Mouse (Mus musculus): ENCODE data around the gene Klf15.

DNA sequence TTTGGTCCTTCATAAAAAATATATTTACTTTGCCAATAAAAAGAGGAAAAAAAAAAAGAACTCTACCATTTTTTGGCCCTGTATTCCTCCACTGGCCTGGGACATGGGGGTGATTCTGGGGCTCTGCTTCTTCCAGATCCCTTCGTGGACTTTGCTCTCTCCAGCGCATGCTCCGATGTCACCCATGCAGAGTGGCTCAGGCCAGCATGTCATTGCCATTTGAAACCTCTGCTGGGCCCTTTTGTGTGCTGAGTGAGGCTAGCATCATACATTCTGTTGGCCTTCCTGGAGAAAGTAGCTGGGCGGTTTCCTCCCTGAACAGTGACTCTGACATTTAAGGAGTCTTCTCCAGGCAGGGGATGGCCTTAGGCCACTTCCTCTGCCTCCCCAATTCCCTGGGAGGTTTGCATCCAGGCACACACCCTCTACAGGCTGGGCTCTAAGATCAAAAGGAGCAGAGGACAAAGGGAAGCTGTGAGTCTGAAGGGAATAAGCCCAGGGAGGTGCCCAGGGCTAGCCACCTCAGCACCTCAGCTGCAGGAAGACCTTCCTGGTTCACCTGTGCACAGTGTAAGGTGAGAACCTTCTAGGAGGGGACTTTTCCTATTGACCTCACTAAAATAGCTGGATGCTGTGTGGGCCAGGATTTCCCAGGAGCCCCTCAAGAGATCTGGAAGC, 12.9 kb downstream of the Klf15 start:
- no peak for TF ChIP-seq POLR2A (IDR thresholded peaks at IDR 0.05; ENCODE audit: extremely low read depth, insufficient read depth, low read length)
- no peak for TF ChIP-seq CTCF (IDR thresholded peaks at IDR 0.05; ENCODE audit: extremely low read depth, insufficient read depth, low read length)

All from cortical plate, adult 2 months (tissue).